Mouse (Mus musculus) bone marrow, adult 2 months (tissue): ENCODE data around the gene Rfc2. TPM values are rescaled to one million over a fixed set of nuclear protein-coding genes. Genes with fewer than 3 reads are reported as not detected.

Experiments
- H3K27ac ChIP-seq: fragments of 200-500 bp; 2 replicates; pipeline ENCODE4 v1.5.1; 2012; ENCODE audit warnings: low read depth, mild to moderate bottlenecking, control low read depth, inconsistent platforms, low read length; ENCODE audit not compliant: control insufficient read depth, poor library complexity, insufficient read depth
- H3K4me1 ChIP-seq: fragments of 200-500 bp; 2 replicates; pipeline ENCODE4 v1.6.1; 2011; ENCODE audit warnings: low read length; ENCODE audit not compliant: control insufficient read depth, insufficient read depth
- H3K4me3 ChIP-seq: fragments of 200-500 bp; replicated peaks from 2 replicates; pipeline ENCODE3; 2011; ENCODE audit warnings: mild to moderate bottlenecking, low read depth, low read length, control low read depth; ENCODE audit not compliant: control insufficient read depth
- CTCF ChIP-seq: fragments of 200-500 bp; IDR thresholded peaks from 2 replicates; pipeline ENCODE4 v1.5.1; 2011; ENCODE audit warnings: low read length, control low read depth; ENCODE audit not compliant: control insufficient read depth, insufficient read depth
- POLR2A ChIP-seq: fragments of 200-500 bp; IDR thresholded peaks from 2 replicates; pipeline ENCODE4 v1.6.1; 2011; ENCODE audit warnings: low read depth, mild to moderate bottlenecking, control low read depth, low read length, borderline replicate concordance; ENCODE audit not compliant: control insufficient read depth
- WGBS: fragments of 180-500 bp; shearing (Covaris S2); methylation state at CpG from one replicate; pipeline ENCODE4 v1.1.7; 2018; 5-methylcytosine and 5-hydroxymethylcytosine counted together
- polyA plus RNA-seq: library from polyadenylated mRNA; stranded (reverse); fragments of >200 nt; gene quantifications from 2 replicates; pipeline ENCODE4 v1.2.4, GENCODE M21; 2011; ENCODE audit warnings: low replicate concordance; ENCODE audit not compliant: missing spikeins, insufficient read depth, insufficient read length

Rfc2 gene
- polyA plus RNA-seq, 1 experiment = 241 TPM

GRCm38 (mm10) chr5:134545242-134545629 is 35.9 kb upstream of the Rfc2 start:
- H3K27ac ChIP-seq = no peak overlapping the region
- TF ChIP-seq POLR2A (no peak), CTCF (no peak)
- no peak overlapping the region for H3K4me3 ChIP-seq
- no peaks in the 10 kb centered on the region for H3K4me1 ChIP-seq
- WGBS = 63% methylated on average over 3 of the region's 3 CpGs

- no peak for TF ChIP-seq CTCF
- TF ChIP-seq POLR2A = no peak
These were observed 34.4 kb upstream of the Rfc2 start for GRCm38 (mm10) chr5:134546790-134547189.

GRCm38 (mm10) chr5:134548306-134548705 is 32.9 kb upstream of the Rfc2 start:
- Histone ChIP-seq H3K4me3 (no peak overlapping the region), H3K27ac (no peak overlapping the region), H3K4me1 (no peaks in the 10 kb centered on the region; the same call in 1 of the 2 replicates)
- no peak for TF ChIP-seq POLR2A
- no peak for TF ChIP-seq CTCF
- 68% methylated on average over 5 of the region's 5 CpGs for WGBS

More at GRCm38 (mm10) chr5:134546790-134547189, 34.4 kb upstream of the Rfc2 start:
- WGBS = 72% methylated on average over 7 of the region's 7 CpGs
- Histone ChIP-seq H3K27ac (no peak overlapping the region), H3K4me3 (no peak overlapping the region), H3K4me1 (no peaks in the 10 kb centered on the region; the same call in 1 of the 2 replicates)

- WGBS = 67% methylated on average over 3 of the region's 3 CpGs
- Histone ChIP-seq H3K27ac (no peak overlapping the region), H3K4me1 (no peaks in the 10 kb centered on the region; the same call in 1 of the 2 replicates), H3K4me3 (no peak overlapping the region)
- TF ChIP-seq CTCF (no peak), POLR2A (no peak)
These were observed 31.5 kb upstream of the Rfc2 start for GRCm38 (mm10) chr5:134549640-134550168.

GRCm38 (mm10) chr5:134550836-134551232 is 30.3 kb upstream of the Rfc2 start:
- 15% methylated on average over 6 of the region's 6 CpGs for WGBS
- no peak overlapping the region for H3K4me3 ChIP-seq
- H3K4me1 ChIP-seq = no peaks in the 10 kb centered on the region; the same call in 1 of the 2 replicates
- TF ChIP-seq POLR2A (no peak), CTCF (no peak)
- no peak overlapping the region for H3K27ac ChIP-seq

GRCm38 (mm10) chr5:134551233-134552109 is 29.7 kb upstream of the Rfc2 start:
- H3K27ac ChIP-seq = peak overlapping the region; percentile 81
- TF ChIP-seq POLR2A = no peak
- TF ChIP-seq CTCF = no peak

GRCm38 (mm10) chr5:134552110-134552972 is 28.8 kb upstream of the Rfc2 start, which contains the start of gene Clip2:
Gene Clip2 (minus strand): TSS chr5:134552434.
- 5% methylated on average over 61 of the region's 61 CpGs for WGBS
- Histone ChIP-seq H3K27ac (peak within 1 kb of the TSS; percentile 81), H3K4me1 (no peaks in the 10 kb centered on the region; the same call in none of the 2 replicates), H3K4me3 (peak within 1 kb of the TSS; percentile 74)
- TF ChIP-seq POLR2A (0 out of 2 replicates have a peak, but pooled peaks have one; percentile 24), CTCF (no peak)

More at GRCm38 (mm10) chr5:134551233-134552109, 29.7 kb upstream of the Rfc2 start:
- Histone ChIP-seq H3K4me1 (no peaks in the 10 kb centered on the region; the same call in 1 of the 2 replicates), H3K4me3 (peak overlapping the region; percentile 74)
- 4% methylated on average over 52 of the region's 52 CpGs for WGBS
